Mouse (Mus musculus) hindbrain, embryonic 15.5 days (tissue): ENCODE measurements around the gene Synpr. TPM values are rescaled to one million over a fixed set of nuclear protein-coding genes. Genes with fewer than 3 reads are reported as not detected.

Source experiments
- ATAC-seq: fragments of 200-750 bp; cut with Nextera tagmentation; 2 replicates; pipeline ENCODE4 v1.8.0; 2017; ENCODE audit warnings: low read depth, moderate number of reproducible peaks, moderate TSS enrichment; ENCODE audit not compliant: low FRiP score
- H3K27ac ChIP-seq: fragments of 300-500 bp; sonication (generic); replicated peaks from 2 replicates; pipeline ENCODE4 v1.5.1; 2015; ENCODE audit warnings: mild to moderate bottlenecking, inconsistent platforms
- H3K27me3 ChIP-seq: fragments of 300-500 bp; sonication (generic); 2 replicates; pipeline ENCODE4 v1.6.1; 2015; ENCODE audit warnings: control low read depth, inconsistent platforms
- H3K36me3 ChIP-seq: fragments of 300-500 bp; sonication (generic); 2 replicates; pipeline ENCODE4 v1.6.1; 2015; ENCODE audit warnings: control low read depth, inconsistent platforms
- H3K4me1 ChIP-seq: fragments of 300-500 bp; sonication (generic); replicated peaks from 2 replicates; pipeline ENCODE4 v1.6.1; 2015; ENCODE audit warnings: control low read depth, inconsistent platforms
- H3K4me2 ChIP-seq: fragments of 300-500 bp; sonication (generic); 2 replicates; pipeline ENCODE4 v1.6.1; 2015; ENCODE audit warnings: moderate library complexity, mild to moderate bottlenecking, inconsistent platforms
- H3K4me3 ChIP-seq: fragments of 300-500 bp; sonication (generic); 2 replicates; pipeline ENCODE4 v1.5.1; 2015; ENCODE audit warnings: mild to moderate bottlenecking, inconsistent platforms
- H3K9ac ChIP-seq: fragments of 300-500 bp; sonication (generic); 2 replicates; pipeline ENCODE4 v1.6.1; 2015; ENCODE audit warnings: inconsistent platforms
- H3K9me3 ChIP-seq: fragments of 300-500 bp; sonication (generic); 2 replicates; pipeline ENCODE4 v1.6.1; 2016; ENCODE audit warnings: control low read depth, inconsistent platforms
- WGBS: fragments of 180-500 bp; shearing (Covaris S2); methylation state at CpG from one replicate; pipeline ENCODE4 v1.1.7; 2015; 5-methylcytosine and 5-hydroxymethylcytosine counted together
- polyA plus RNA-seq: library from polyadenylated mRNA; unstranded; fragments of >200 nt; fragmentation: Nextera tagmentation; extraction: Ambion mirVana; gene quantifications from 2 replicates; pipeline ENCODE4 v1.2.1, GENCODE M21; 2015

The Synpr gene
- polyA plus RNA-seq, 1 experiment from 2014 or later = 44.9 TPM

GRCm38 (mm10) chr14:13651541-13652298 is 367.1 kb downstream of the Synpr start:
- Histone ChIP-seq H3K9ac (no peak overlapping the region), H3K9me3 (no peaks in the 10 kb centered on the region), H3K36me3 (no peaks in the 10 kb centered on the region), H3K27me3 (no peaks in the 10 kb centered on the region), H3K4me3 (no peak overlapping the region), H3K27ac (peak overlapping the region; percentile 34; the same call in 1 of the 2 replicates), H3K4me2 (no peak overlapping the region), H3K4me1 (0 out of 2 replicates have a peak, but pooled peaks cover 10% of the 10 kb centered on the region)
- WGBS = 22% methylated on average over 2 of the region's 2 CpGs
- ATAC-seq = peak; percentile 88
